Mouse (Mus musculus) G1E-ER4 (cell line): ENCODE results near the gene Gje1. TPM values are rescaled to one million over a fixed set of nuclear protein-coding genes. Genes with fewer than 3 reads are reported as not detected.

Experiments used
- GATA1 ChIP-seq: IDR thresholded peaks from one replicate; pipeline ENCODE4 v1.8.0; 2012; ENCODE audit warnings: low read length, inconsistent platforms
- polyA plus RNA-seq: library from polyadenylated mRNA; stranded (reverse); fragments of >175 nt; gene quantifications from 2 replicates; pipeline ENCODE4 v1.2.3, GENCODE M21; 2012

Gene Gje1
- not detected in 2 replicates for polyA plus RNA-seq

- TF ChIP-seq GATA1: no peak
Observed at GRCm38 (mm10) chr10:14718114-14718513, at the start of gene Gje1. Gene Gje1, minus strand, starts transcription at chr10:14718214.

GRCm38 (mm10) chr10:14760618-14761017 lies 42.6 kb upstream of the Gje1 start:
- TF ChIP-seq GATA1: no peak

- no peak for TF ChIP-seq GATA1
Observed at GRCm38 (mm10) chr10:14759665-14760558, 41.9 kb upstream of the Gje1 start.

GRCm38 (mm10) chr10:14734285-14734684 lies 16.3 kb upstream of the Gje1 start:
- TF ChIP-seq GATA1: no peak

- TF ChIP-seq GATA1: no peak
Observed at GRCm38 (mm10) chr10:14725671-14726070, 7.7 kb upstream of the Gje1 start.

- TF ChIP-seq GATA1: no peak
Observed at GRCm38 (mm10) chr10:14705072-14706066, 12.6 kb downstream of the Gje1 start, which contains the start of the genes Vta1 and Nmbr. Gene Vta1, minus strand, starts transcription at chr10:14705560. Gene Nmbr, plus strand, starts transcription at chr10:14705591.

- no peak for TF ChIP-seq GATA1
Observed at GRCm38 (mm10) chr10:14703830-14704420, 14.1 kb downstream of the Gje1 start.

- no peak for TF ChIP-seq GATA1
Observed at GRCm38 (mm10) chr10:14703239-14703638, 14.8 kb downstream of the Gje1 start.

GRCm38 (mm10) chr10:14690349-14690748 lies 27.7 kb downstream of the Gje1 start:
- no peak for TF ChIP-seq GATA1

GRCm38 (mm10) chr10:14688785-14689442 lies 29.1 kb downstream of the Gje1 start:
- TF ChIP-seq GATA1: no peak

- no peak for TF ChIP-seq GATA1
Observed at GRCm38 (mm10) chr10:14685663-14686062, 32.4 kb downstream of the Gje1 start.

- no peak for TF ChIP-seq GATA1
Observed at GRCm38 (mm10) chr10:14666147-14666546, 51.9 kb downstream of the Gje1 start.

Other genes with a start within 250 kb of the Gje1 start
- not detected in 2 replicates for gene Adgrg6, start 172.6 kb downstream of the Gje1 start, polyA plus RNA-seq
- gene Vta1, start 12.7 kb downstream of the Gje1 start, polyA plus RNA-seq: 11.7 and 12.0 TPM in 2 replicates
- gene Nmbr, start 12.6 kb downstream of the Gje1 start, polyA plus RNA-seq: not detected in 2 replicates